Mouse (Mus musculus): Measurements from ENCODE around the gene Itga9. TPM values are rescaled to one million over a fixed set of nuclear protein-coding genes. Genes with fewer than 3 reads are reported as not detected.

The Itga9 gene
- total and polyA plus RNA-seq, 2 experiments, result 9.1 to 15.8 TPM

- no peak for DNase-seq (ENCODE audit: extremely low read depth, low read depth, low spot score)
- H3K27ac ChIP-seq (replicated peaks; ENCODE audit: insufficient read depth, low read depth, low read length), result no peak overlapping the region
- TF ChIP-seq POLR2A (IDR thresholded peaks at IDR 0.05; ENCODE audit: extremely low read depth, insufficient read depth, low read length) (no peak), CTCF (IDR thresholded peaks at IDR 0.05; ENCODE audit: low read depth, low read length) (no peak)
- no peak overlapping the region for H3K9ac ChIP-seq (ENCODE audit: low read depth, low read length)
- no peaks in the 10 kb centered on the region for H3K27me3 ChIP-seq (ENCODE audit: control insufficient read depth, insufficient read depth, low read length)
- no peaks in the 10 kb centered on the region for H3K4me1 ChIP-seq (ENCODE audit: control insufficient read depth, insufficient read depth, low read length)
- 82% methylated on average over 8 of the region's 8 CpGs for WGBS
- H3K36me3 ChIP-seq (ENCODE audit: control insufficient read depth, insufficient read depth, low read length), result no peaks in the 10 kb centered on the region; the same call in 1 of the 2 replicates
- no peaks in the 10 kb centered on the region for H3K79me2 ChIP-seq (ENCODE audit: control insufficient read depth, insufficient read depth, low read length)
- H3K4me3 ChIP-seq (ENCODE audit: insufficient read depth, low read depth, low read length), result no peak overlapping the region
Observed at GRCm38 (mm10) chr9:118867851-118868250, 261.4 kb downstream of the Itga9 start.

GRCm38 (mm10) chr9:118871089-118871488 is 264.6 kb downstream of the Itga9 start:
- Histone ChIP-seq H3K79me2 (ENCODE audit: control insufficient read depth, insufficient read depth, low read length) (no peaks in the 10 kb centered on the region), H3K4me1 (ENCODE audit: control insufficient read depth, insufficient read depth, low read length) (no peaks in the 10 kb centered on the region), H3K9ac (ENCODE audit: low read depth, low read length) (no peak overlapping the region), H3K27ac (replicated peaks; ENCODE audit: insufficient read depth, low read depth, low read length) (no peak overlapping the region), H3K27me3 (ENCODE audit: control insufficient read depth, insufficient read depth, low read length) (no peaks in the 10 kb centered on the region), H3K36me3 (ENCODE audit: control insufficient read depth, insufficient read depth, low read length) (peaks cover 2% of the 10 kb centered on the region; the same call in 1 of the 2 replicates), H3K4me3 (ENCODE audit: insufficient read depth, low read depth, low read length) (no peak overlapping the region)
- 61% methylated on average over 4 of the region's 4 CpGs for WGBS
- TF ChIP-seq CTCF (IDR thresholded peaks at IDR 0.05; ENCODE audit: low read depth, low read length), result peak; percentile 56
- no peak for TF ChIP-seq POLR2A (IDR thresholded peaks at IDR 0.05; ENCODE audit: extremely low read depth, insufficient read depth, low read length)
- DNase-seq (ENCODE audit: extremely low read depth, low read depth, low spot score), result peak; percentile 12

GRCm38 (mm10) chr9:118873031-118873430 is 266.5 kb downstream of the Itga9 start:
- Histone ChIP-seq H3K27me3 (ENCODE audit: control insufficient read depth, insufficient read depth, low read length) (no peaks in the 10 kb centered on the region), H3K4me1 (ENCODE audit: control insufficient read depth, insufficient read depth, low read length) (no peaks in the 10 kb centered on the region), H3K79me2 (ENCODE audit: control insufficient read depth, insufficient read depth, low read length) (no peaks in the 10 kb centered on the region), H3K9ac (ENCODE audit: low read depth, low read length) (no peak overlapping the region), H3K36me3 (ENCODE audit: control insufficient read depth, insufficient read depth, low read length) (peaks cover 2% of the 10 kb centered on the region; the same call in 1 of the 2 replicates), H3K4me3 (ENCODE audit: insufficient read depth, low read depth, low read length) (no peak overlapping the region), H3K27ac (replicated peaks; ENCODE audit: insufficient read depth, low read depth, low read length) (no peak overlapping the region)
- TF ChIP-seq CTCF (IDR thresholded peaks at IDR 0.05; ENCODE audit: low read depth, low read length), result no peak
- TF ChIP-seq POLR2A (IDR thresholded peaks at IDR 0.05; ENCODE audit: extremely low read depth, insufficient read depth, low read length), result no peak
- no peak for DNase-seq (ENCODE audit: extremely low read depth, low read depth, low spot score)
- 92% methylated on average over 12 of the region's 12 CpGs for WGBS

- Histone ChIP-seq H3K4me3 (ENCODE audit: insufficient read depth, low read depth, low read length) (no peak overlapping the region), H3K36me3 (ENCODE audit: control insufficient read depth, insufficient read depth, low read length) (peaks cover 2% of the 10 kb centered on the region; the same call in 1 of the 2 replicates), H3K79me2 (ENCODE audit: control insufficient read depth, insufficient read depth, low read length) (no peaks in the 10 kb centered on the region), H3K27me3 (ENCODE audit: control insufficient read depth, insufficient read depth, low read length) (no peaks in the 10 kb centered on the region), H3K4me1 (ENCODE audit: control insufficient read depth, insufficient read depth, low read length) (no peaks in the 10 kb centered on the region), H3K9ac (ENCODE audit: low read depth, low read length) (no peak overlapping the region), H3K27ac (replicated peaks; ENCODE audit: insufficient read depth, low read depth, low read length) (no peak overlapping the region)
- TF ChIP-seq POLR2A (IDR thresholded peaks at IDR 0.05; ENCODE audit: extremely low read depth, insufficient read depth, low read length) (no peak), CTCF (IDR thresholded peaks at IDR 0.05; ENCODE audit: low read depth, low read length) (no peak)
- no peak for DNase-seq (ENCODE audit: extremely low read depth, low read depth, low spot score)
- WGBS, result 85% methylated on average over 3 of the region's 3 CpGs
Observed at GRCm38 (mm10) chr9:118873596-118873995, 267.1 kb downstream of the Itga9 start.

GRCm38 (mm10) chr9:118875705-118876104 is 269.2 kb downstream of the Itga9 start:
- no peak overlapping the region for H3K9ac ChIP-seq (ENCODE audit: low read depth, low read length)
- no peak overlapping the region for H3K27ac ChIP-seq (replicated peaks; ENCODE audit: insufficient read depth, low read depth, low read length)
- no peaks in the 10 kb centered on the region for H3K4me1 ChIP-seq (ENCODE audit: control insufficient read depth, insufficient read depth, low read length)
- no peak for TF ChIP-seq CTCF (IDR thresholded peaks at IDR 0.05; ENCODE audit: low read depth, low read length)
- TF ChIP-seq POLR2A (IDR thresholded peaks at IDR 0.05; ENCODE audit: extremely low read depth, insufficient read depth, low read length), result no peak
- H3K4me3 ChIP-seq (ENCODE audit: insufficient read depth, low read depth, low read length), result no peak overlapping the region
- H3K27me3 ChIP-seq (ENCODE audit: control insufficient read depth, insufficient read depth, low read length), result no peaks in the 10 kb centered on the region
- WGBS, result 69% methylated on average over 4 of the region's 4 CpGs
- DNase-seq (ENCODE audit: extremely low read depth, low read depth, low spot score), result no peak
- H3K36me3 ChIP-seq (ENCODE audit: control insufficient read depth, insufficient read depth, low read length), result peaks cover 2% of the 10 kb centered on the region; the same call in 1 of the 2 replicates
- no peaks in the 10 kb centered on the region for H3K79me2 ChIP-seq (ENCODE audit: control insufficient read depth, insufficient read depth, low read length)

GRCm38 (mm10) chr9:118876902-118877301 is 270.4 kb downstream of the Itga9 start:
- H3K36me3 ChIP-seq (ENCODE audit: control insufficient read depth, insufficient read depth, low read length), result peaks cover 2% of the 10 kb centered on the region; the same call in 1 of the 2 replicates
- 75% methylated on average over 10 of the region's 10 CpGs for WGBS

More at GRCm38 (mm10) chr9:118876902-118877301, 270.4 kb downstream of the Itga9 start:
- TF ChIP-seq CTCF (IDR thresholded peaks at IDR 0.05; ENCODE audit: low read depth, low read length) (no peak), POLR2A (IDR thresholded peaks at IDR 0.05; ENCODE audit: extremely low read depth, insufficient read depth, low read length) (no peak)
- H3K4me1 ChIP-seq (ENCODE audit: control insufficient read depth, insufficient read depth, low read length), result no peaks in the 10 kb centered on the region
- no peaks in the 10 kb centered on the region for H3K79me2 ChIP-seq (ENCODE audit: control insufficient read depth, insufficient read depth, low read length)
- no peak overlapping the region for H3K4me3 ChIP-seq (ENCODE audit: insufficient read depth, low read depth, low read length)
- H3K27ac ChIP-seq (replicated peaks; ENCODE audit: insufficient read depth, low read depth, low read length), result no peak overlapping the region
- H3K27me3 ChIP-seq (ENCODE audit: control insufficient read depth, insufficient read depth, low read length), result no peaks in the 10 kb centered on the region
- no peak overlapping the region for H3K9ac ChIP-seq (ENCODE audit: low read depth, low read length)
- DNase-seq (ENCODE audit: extremely low read depth, low read depth, low spot score), result no peak

Measured in liver, adult 2 months (tissue).